Mouse (Mus musculus): ENCODE data around the gene Olfr665. TPM values are rescaled to one million over a fixed set of nuclear protein-coding genes. Genes with fewer than 3 reads are reported as not detected.
"Not testable (repeated sequence)": the region's sequence is repeated elsewhere in the genome, so short reads cannot be mapped to it uniquely, and the experiment has no call there.

Olfr665 gene
- not detected in 2 replicates for polyA plus RNA-seq (2015; fragmentation: Nextera tagmentation; extraction: Ambion mirVana)

GRCm38 (mm10) chr7:104877731-104878130 is at the start of gene Olfr665:
Gene Olfr665 (plus strand): TSS chr7:104878031.
- Histone ChIP-seq H3K9ac (no peak within 1 kb of the TSS), H3K4me2 (no peak within 1 kb of the TSS), H3K4me1 (replicated peaks) (no peaks in the 10 kb centered on the region), H3K27ac (replicated peaks) (no peak within 1 kb of the TSS), H3K36me3 (replicated peaks) (no peaks in the 10 kb centered on the region), H3K4me3 (replicated peaks) (no peak within 1 kb of the TSS), H3K27me3 (no peaks in the 10 kb centered on the region), H3K9me3 (replicated peaks) (no peaks in the 10 kb centered on the region)
- no peak for ATAC-seq (ENCODE audit: insufficient read depth)
- 20% methylated on average over 1 of the region's 1 CpGs for WGBS (ENCODE audit: insufficient replicate concordance)

- H3K4me3 ChIP-seq (replicated peaks) = no peak within 1 kb of the TSS
- H3K36me3 ChIP-seq (replicated peaks) = no peaks in the 10 kb centered on the region
- no peak for ATAC-seq (ENCODE audit: insufficient read depth)
- no peak within 1 kb of the TSS for H3K27ac ChIP-seq (replicated peaks)
- H3K4me1 ChIP-seq (replicated peaks) = no peaks in the 10 kb centered on the region
- H3K4me2 ChIP-seq = no peak within 1 kb of the TSS
- 56% methylated on average over 1 of the region's 1 CpGs for WGBS (ENCODE audit: insufficient replicate concordance)
- H3K9ac ChIP-seq = no peak within 1 kb of the TSS
- H3K9me3 ChIP-seq (replicated peaks) = no peaks in the 10 kb centered on the region
- no peaks in the 10 kb centered on the region for H3K27me3 ChIP-seq
Observed at GRCm38 (mm10) chr7:104842503-104842902, 35.3 kb upstream of the Olfr665 start, which contains the start of gene Usp17lb. Gene Usp17lb (minus strand): TSS chr7:104842603.

GRCm38 (mm10) chr7:104843731-104844287 is 34.0 kb upstream of the Olfr665 start:
- Histone ChIP-seq H3K4me2 (no peak overlapping the region), H3K9ac (no peak overlapping the region), H3K9me3 (replicated peaks) (no peaks in the 10 kb centered on the region), H3K4me3 (replicated peaks) (no peak overlapping the region), H3K27me3 (no peaks in the 10 kb centered on the region), H3K4me1 (replicated peaks) (no peaks in the 10 kb centered on the region), H3K36me3 (replicated peaks) (no peaks in the 10 kb centered on the region), H3K27ac (replicated peaks) (no peak overlapping the region)
- 48% methylated on average over 1 of the region's 1 CpGs for whole genome bisulfite sequencing (ENCODE audit: insufficient replicate concordance)
- no peak for ATAC-seq (ENCODE audit: insufficient read depth)

- not testable (repeated sequence) for H3K4me2 ChIP-seq; H3K27me3 ChIP-seq; H3K4me1 ChIP-seq (replicated peaks); ATAC-seq (ENCODE audit: insufficient read depth); H3K27ac ChIP-seq (replicated peaks); H3K9ac ChIP-seq; H3K4me3 ChIP-seq (replicated peaks); H3K9me3 ChIP-seq (replicated peaks); H3K36me3 ChIP-seq (replicated peaks)
- 70% methylated on average over 2 of the region's 2 CpGs for WGBS (ENCODE audit: insufficient replicate concordance)
Observed at GRCm38 (mm10) chr7:104851546-104851945, 26.3 kb upstream of the Olfr665 start.

- 52% methylated on average over 3 of the region's 3 CpGs for WGBS (ENCODE audit: insufficient replicate concordance)
- no peak for ATAC-seq (ENCODE audit: insufficient read depth)
- no peak overlapping the region for H3K4me3 ChIP-seq (replicated peaks)
- no peak overlapping the region for H3K4me2 ChIP-seq
- H3K27ac ChIP-seq (replicated peaks) = no peak overlapping the region
- H3K9me3 ChIP-seq (replicated peaks) = no peaks in the 10 kb centered on the region
- H3K9ac ChIP-seq = no peak overlapping the region
- H3K4me1 ChIP-seq (replicated peaks) = no peaks in the 10 kb centered on the region
- no peaks in the 10 kb centered on the region for H3K36me3 ChIP-seq (replicated peaks)
- H3K27me3 ChIP-seq = no peaks in the 10 kb centered on the region
Observed at GRCm38 (mm10) chr7:104855248-104855750, 22.5 kb upstream of the Olfr665 start.

- not testable (repeated sequence) for H3K27ac ChIP-seq (replicated peaks); H3K27me3 ChIP-seq; H3K36me3 ChIP-seq (replicated peaks); H3K4me2 ChIP-seq; H3K9ac ChIP-seq; ATAC-seq (ENCODE audit: insufficient read depth); H3K9me3 ChIP-seq (replicated peaks); H3K4me1 ChIP-seq (replicated peaks); H3K4me3 ChIP-seq (replicated peaks)
- 47% methylated on average over 2 of the region's 2 CpGs for WGBS (ENCODE audit: insufficient replicate concordance)
Observed at GRCm38 (mm10) chr7:104856709-104857108, 21.1 kb upstream of the Olfr665 start, which contains the start of gene Usp17la. Gene Usp17la (plus strand): TSS chr7:104857009.

GRCm38 (mm10) chr7:104857683-104858082 is 20.1 kb upstream of the Olfr665 start:
- no peak for ATAC-seq (ENCODE audit: insufficient read depth)

GRCm38 (mm10) chr7:104861381-104861780 is 16.4 kb upstream of the Olfr665 start:
- WGBS (ENCODE audit: insufficient replicate concordance) = 54% methylated on average over 3 of the region's 3 CpGs
- H3K9me3 ChIP-seq (replicated peaks) = no peaks in the 10 kb centered on the region
- H3K4me1 ChIP-seq (replicated peaks) = no peaks in the 10 kb centered on the region
- H3K36me3 ChIP-seq (replicated peaks) = no peaks in the 10 kb centered on the region
- no peaks in the 10 kb centered on the region for H3K27me3 ChIP-seq
- no peak overlapping the region for H3K27ac ChIP-seq (replicated peaks)
- no peak overlapping the region for H3K9ac ChIP-seq
- H3K4me3 ChIP-seq (replicated peaks) = no peak overlapping the region
- ATAC-seq (ENCODE audit: insufficient read depth) = no peak
- H3K4me2 ChIP-seq = no peak overlapping the region

More at GRCm38 (mm10) chr7:104857683-104858082, 20.1 kb upstream of the Olfr665 start:
- Histone ChIP-seq H3K4me2 (no peak overlapping the region), H3K36me3 (replicated peaks) (no peaks in the 10 kb centered on the region), H3K27ac (replicated peaks) (no peak overlapping the region), H3K9ac (no peak overlapping the region), H3K4me3 (replicated peaks) (no peak overlapping the region), H3K27me3 (no peaks in the 10 kb centered on the region), H3K4me1 (replicated peaks) (no peaks in the 10 kb centered on the region), H3K9me3 (replicated peaks) (no peaks in the 10 kb centered on the region)
- WGBS (ENCODE audit: insufficient replicate concordance) = 36% methylated on average over 1 of the region's 1 CpGs

- no peaks in the 10 kb centered on the region for H3K9me3 ChIP-seq (replicated peaks)
- 64% methylated on average over 2 of the region's 2 CpGs for WGBS (ENCODE audit: insufficient replicate concordance)
- no peak for ATAC-seq (ENCODE audit: insufficient read depth)
- no peak within 1 kb of the TSS for H3K4me2 ChIP-seq
- H3K4me1 ChIP-seq (replicated peaks) = no peaks in the 10 kb centered on the region
- H3K27ac ChIP-seq (replicated peaks) = no peak within 1 kb of the TSS
- no peak within 1 kb of the TSS for H3K4me3 ChIP-seq (replicated peaks)
- no peaks in the 10 kb centered on the region for H3K27me3 ChIP-seq
- H3K36me3 ChIP-seq (replicated peaks) = no peaks in the 10 kb centered on the region
- H3K9ac ChIP-seq = no peak within 1 kb of the TSS
Observed at GRCm38 (mm10) chr7:104895852-104896251, 18.0 kb downstream of the Olfr665 start, which contains the start of gene Olfr666. Gene Olfr666 (minus strand): TSS chr7:104895952.

- no peak for ATAC-seq (ENCODE audit: insufficient read depth)
- Histone ChIP-seq H3K27me3 (no peaks in the 10 kb centered on the region), H3K36me3 (replicated peaks) (no peaks in the 10 kb centered on the region), H3K9ac (no peak within 1 kb of the TSS), H3K9me3 (replicated peaks) (no peaks in the 10 kb centered on the region), H3K4me1 (replicated peaks) (no peaks in the 10 kb centered on the region), H3K4me3 (replicated peaks) (no peak within 1 kb of the TSS), H3K4me2 (no peak within 1 kb of the TSS), H3K27ac (replicated peaks) (no peak within 1 kb of the TSS)
- WGBS (ENCODE audit: insufficient replicate concordance) = 63% methylated on average over 1 of the region's 1 CpGs
Observed at GRCm38 (mm10) chr7:104921382-104921781, 43.6 kb downstream of the Olfr665 start, which contains the start of gene Olfr667. Gene Olfr667 (minus strand): TSS chr7:104921482.

GRCm38 (mm10) chr7:104927957-104928356 is 50.1 kb downstream of the Olfr665 start, which contains the start of gene Olfr668:
Gene Olfr668 (minus strand): TSS chr7:104928057.
- H3K4me3 ChIP-seq (replicated peaks) = no peak within 1 kb of the TSS
- H3K36me3 ChIP-seq (replicated peaks) = no peaks in the 10 kb centered on the region
- no peaks in the 10 kb centered on the region for H3K27me3 ChIP-seq
- no peaks in the 10 kb centered on the region for H3K4me1 ChIP-seq (replicated peaks)
- no peak within 1 kb of the TSS for H3K27ac ChIP-seq (replicated peaks)
- ATAC-seq (ENCODE audit: insufficient read depth) = no peak
- WGBS (ENCODE audit: insufficient replicate concordance) = 44% methylated on average over 1 of the region's 1 CpGs
- H3K4me2 ChIP-seq = no peak within 1 kb of the TSS
- no peak within 1 kb of the TSS for H3K9ac ChIP-seq
- no peaks in the 10 kb centered on the region for H3K9me3 ChIP-seq (replicated peaks)

Measured in liver, embryonic 15.5 days (tissue).